Mouse (Mus musculus) mesoderm, embryonic 11.5 days (tissue): ENCODE data around the gene Alg10b.
A peak's percentile ranks its signal among the peaks of the same experiment; 100 is the strongest.
"Not testable (repeated sequence)": the region's sequence is repeated elsewhere in the genome, so short reads cannot be mapped to it uniquely, and the experiment has no call there.

Source experiments
- DNase-seq: peaks from one replicate; pipeline ENCODE4 v3.0.0-alpha.2; 2012; ENCODE audit warnings: low read depth, low spot score

Gene Alg10b

DNA sequence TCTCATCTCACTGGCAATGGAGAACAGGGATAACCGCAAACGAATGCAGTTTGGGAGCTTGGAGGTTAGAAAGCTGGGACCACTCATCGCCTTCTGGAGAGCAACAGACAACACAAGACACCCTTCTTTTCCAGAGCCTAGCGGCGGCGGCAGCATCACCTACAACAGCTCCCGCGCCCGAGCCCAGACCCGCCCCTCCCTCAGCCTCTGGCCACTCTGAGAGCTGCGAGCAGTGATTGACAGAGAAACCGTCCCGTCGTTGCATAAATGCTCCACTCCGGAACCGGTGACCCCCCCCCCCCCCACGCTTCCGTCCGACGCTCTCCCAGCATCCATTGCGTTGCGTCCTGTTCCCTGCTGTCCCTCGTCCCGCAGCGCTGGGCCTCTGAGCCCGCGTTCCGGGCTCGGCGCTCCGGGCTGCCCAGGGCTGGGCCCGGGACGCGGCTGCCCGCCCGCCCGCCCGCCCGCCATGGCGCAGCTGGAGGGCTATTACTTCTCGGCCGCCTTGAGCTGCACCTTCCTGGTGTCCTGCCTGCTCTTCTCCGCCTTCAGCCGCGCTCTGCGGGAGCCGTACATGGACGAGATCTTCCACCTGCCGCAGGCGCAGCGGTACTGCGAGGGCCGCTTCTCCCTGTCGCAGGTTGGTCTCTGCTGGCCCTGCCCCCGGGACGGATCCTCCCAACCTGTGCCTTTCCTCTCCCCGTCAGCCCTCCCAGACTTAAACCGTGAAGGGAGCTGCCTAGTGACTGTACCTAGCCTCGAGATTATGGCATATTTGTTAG lies at the start of gene Alg10b:
Alg10b (plus strand) TSS at position 343 of the 782 bp plus-strand sequence.
- DNase-seq: peak; percentile 95

DNA sequence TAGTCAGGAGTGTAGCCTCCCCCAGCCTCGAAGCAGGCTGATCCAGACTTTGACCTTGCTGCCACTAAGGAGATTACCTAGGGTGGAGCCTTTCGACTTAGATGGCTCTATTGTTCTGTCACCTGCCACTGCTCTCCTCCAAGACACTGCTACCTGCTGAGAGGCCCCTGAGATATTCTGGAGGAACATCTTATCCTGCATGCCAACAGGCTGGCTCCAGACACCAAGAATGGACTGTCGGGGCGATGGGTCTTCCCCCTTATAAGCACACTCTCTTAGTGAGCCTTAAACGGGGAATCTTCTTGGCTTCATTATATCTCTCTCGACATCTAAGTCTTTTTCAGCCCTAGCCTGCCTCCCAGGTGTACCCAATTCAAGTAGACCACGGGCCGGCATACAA lies 41.0 kb upstream of the Alg10b start:
- DNase-seq: not testable (repeated sequence)

DNA sequence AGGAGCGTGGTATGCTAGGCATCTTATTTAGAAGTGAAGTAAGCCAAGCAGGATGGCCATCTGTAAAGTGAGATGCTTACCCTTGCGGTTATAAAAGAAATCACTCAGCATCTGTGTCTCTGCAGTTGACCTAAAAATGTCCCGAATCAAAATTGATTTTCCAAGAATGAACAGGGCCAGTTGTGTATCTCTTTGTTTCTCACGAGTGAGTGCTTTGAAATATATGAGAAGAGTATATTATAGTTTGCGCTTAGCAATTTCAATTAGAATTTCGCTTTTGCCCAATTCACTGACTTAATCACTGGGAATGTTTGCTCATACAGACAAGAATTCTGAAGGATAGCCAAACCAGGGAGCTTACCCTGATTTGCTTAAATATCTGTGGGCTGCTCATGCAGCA lies 40.6 kb upstream of the Alg10b start:
- no peak for DNase-seq

DNA sequence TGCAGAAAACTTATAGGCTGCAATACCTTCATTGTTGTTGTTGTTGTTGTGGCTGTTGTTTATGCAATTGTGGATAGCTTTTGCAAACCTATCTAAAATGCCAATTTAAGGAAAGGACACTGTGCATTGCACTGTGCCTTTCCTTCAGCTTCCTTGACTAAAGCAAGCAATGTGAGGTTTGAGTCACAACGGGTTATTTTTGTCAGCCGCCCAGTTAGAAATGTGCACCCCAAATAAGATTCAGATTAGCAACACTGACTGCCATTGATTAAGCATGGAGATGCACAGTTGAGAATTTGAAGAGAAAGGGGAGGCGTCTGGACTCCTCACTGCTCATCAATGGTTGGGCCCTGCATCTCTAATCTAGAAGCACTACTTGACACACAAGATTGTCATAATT lies 39.4 kb upstream of the Alg10b start:
- DNase-seq: no peak

DNA sequence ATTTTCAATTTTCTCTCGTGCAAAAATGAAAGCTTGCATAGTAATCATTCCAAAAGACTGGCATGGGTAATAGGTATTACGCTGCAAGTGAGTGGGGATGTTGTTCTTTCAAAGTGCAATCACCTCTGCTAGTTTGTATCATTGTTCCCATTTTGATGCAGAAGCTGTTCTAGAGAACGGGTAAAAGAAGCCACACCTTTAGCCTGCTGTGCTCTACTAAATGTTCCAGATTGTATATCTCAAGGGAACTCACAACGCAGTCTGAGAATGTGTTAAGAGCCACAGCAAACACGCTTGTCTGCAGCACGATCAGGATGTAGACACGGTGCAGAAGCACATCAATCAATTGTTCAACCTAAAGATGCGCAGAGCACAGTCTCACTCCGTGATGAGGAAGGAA lies 34.6 kb upstream of the Alg10b start:
- no peak for DNase-seq

DNA sequence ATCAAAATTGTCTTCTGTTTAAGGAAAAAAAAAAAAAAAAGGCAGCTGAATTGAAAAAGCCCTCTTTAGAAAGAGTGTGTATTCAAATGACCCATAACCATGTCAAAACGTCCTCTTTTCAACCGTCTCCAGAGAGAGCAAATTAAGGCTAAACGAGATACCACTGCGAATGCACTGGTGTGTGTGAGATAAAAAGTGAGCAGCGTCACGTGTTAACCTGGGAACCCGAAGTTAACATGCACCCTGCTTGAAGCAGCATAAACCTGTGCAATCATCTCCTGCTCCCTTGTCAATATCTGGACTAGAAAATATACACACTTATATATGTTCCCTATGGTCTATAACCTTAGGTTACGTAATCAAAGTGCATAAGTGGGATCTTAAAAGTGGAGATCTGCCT lies 10.2 kb upstream of the Alg10b start:
- DNase-seq: no peak

DNA sequence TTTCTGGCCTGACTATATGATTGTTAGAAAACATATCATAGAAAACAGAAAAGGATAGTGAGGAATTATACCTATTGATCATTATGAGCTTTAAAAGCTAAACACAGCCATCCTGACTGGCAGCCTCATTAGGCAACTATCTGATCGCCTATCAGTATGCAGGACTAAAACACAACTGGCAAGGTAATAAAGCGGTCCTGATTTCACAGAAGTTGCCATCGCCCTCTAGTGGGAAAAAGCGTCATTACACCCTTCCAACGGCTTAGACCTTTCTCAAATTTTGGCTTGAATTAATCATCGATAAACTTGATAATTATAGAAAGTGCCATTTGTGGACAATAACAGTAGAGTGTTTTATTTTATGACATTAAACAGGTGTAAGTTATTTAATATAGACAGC lies 9.2 kb upstream of the Alg10b start:
- DNase-seq: peak; percentile 61

DNA sequence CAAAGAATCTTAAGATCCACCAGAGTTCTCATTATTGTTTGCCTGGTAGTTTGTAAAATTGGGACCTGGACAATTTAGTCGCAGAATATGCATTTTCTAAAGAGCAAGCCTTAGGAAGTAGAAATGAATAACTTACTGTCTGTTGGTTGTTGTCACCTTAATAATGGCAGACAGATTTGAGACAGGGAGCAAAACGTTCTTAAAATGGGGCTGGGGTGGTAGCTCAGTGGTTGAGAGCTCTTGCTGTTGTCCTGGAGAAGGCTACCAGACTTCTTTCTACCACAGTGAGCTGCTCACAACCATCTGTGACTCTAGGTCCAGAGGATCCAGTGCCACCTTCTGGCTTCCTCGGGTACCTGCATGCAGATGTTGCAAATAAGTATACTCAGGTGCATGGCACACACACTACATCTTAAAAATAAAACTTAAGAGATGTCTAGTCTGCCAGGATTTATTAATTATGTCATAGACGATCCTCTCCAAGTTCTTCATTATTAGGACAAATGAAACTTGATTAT lies 1.0 kb downstream of the Alg10b start:
- peak; percentile 65 for DNase-seq

DNA sequence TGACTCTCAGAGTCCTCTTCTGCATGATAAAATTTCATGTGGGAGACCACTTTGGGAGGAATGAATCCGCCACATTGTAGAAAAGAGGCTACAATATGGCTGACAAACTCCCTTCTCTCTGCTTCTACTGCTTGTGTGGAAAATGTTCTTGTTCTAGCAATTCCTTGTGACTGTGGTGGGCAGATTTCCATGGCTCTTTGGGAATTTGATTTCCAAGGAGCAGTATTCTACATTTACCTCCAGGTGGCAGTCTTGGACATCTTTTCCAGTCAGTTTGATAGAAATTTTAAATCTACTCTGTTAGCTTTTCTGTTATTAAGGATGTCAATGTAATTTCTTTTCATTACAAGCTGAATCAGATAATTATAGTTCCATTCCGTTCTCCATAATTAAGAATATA lies 13.5 kb downstream of the Alg10b start:
- peak; percentile 44 for DNase-seq

DNA sequence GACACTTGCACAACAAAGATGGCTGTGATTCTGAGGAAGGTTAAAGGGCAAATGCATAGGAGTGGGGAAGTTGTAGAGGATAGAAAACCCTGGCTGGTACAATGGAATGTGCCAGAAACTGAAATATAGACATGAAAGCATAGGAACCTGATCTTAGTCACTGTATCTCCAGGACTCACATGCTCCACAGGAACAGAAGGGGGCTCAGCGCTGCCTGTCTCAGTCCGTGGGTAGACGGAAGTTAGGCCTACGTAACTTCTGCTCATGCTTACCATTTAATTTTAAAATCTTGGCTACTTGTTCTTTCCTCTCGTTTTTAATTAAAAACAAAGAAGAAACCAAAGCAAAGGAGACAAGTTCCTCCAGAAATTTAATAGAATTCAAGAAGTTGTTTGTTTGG lies 20.0 kb downstream of the Alg10b start:
- DNase-seq: no peak

DNA sequence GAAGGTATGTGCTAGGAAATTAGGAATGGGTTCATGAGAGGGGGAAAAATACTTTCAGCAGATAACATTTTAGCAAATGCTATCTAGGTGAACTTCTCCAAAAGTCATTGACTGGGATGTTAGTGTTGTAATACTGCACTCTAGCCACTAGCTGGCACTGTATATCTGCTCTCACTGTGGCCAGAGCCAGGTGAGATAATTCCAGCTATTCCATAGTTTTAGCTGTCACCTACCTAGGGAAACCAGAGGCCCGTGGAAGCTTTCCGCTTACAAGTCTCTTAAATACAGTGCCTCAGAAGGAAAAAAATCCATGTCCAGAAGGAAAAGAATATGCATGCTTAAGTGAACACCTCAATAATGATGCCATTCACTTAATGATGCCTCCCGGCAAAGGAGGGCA lies 25.6 kb downstream of the Alg10b start:
- DNase-seq: peak; percentile 32

DNA sequence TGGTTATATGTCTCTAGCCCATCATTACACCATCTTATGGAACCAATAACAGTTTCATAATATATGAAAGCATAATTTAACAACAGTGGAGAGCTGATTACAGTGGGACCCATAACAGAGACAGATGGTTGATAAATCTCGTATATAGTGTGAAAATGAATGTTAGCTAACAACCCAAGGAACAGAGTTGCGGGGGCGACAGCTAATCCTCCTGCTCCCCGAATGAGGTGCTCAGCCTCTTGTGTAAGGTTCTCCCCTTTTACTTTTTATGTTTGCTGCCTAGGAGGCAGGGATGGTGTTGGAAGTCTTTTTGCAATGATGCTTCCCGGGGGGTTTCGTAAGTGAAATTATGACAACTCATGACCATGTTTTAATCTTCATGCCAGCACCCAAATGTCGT lies 58.8 kb downstream of the Alg10b start:
- DNase-seq: no peak
